Mouse (Mus musculus): Measurements from ENCODE around the gene Gucy2g. TPM values are rescaled to one million over a fixed set of nuclear protein-coding genes. Genes with fewer than 3 reads are reported as not detected.

Gene Gucy2g
- 0.88 and 1.1 TPM in 2 replicates for polyA plus RNA-seq (2012; rRNA removed)

GRCm38 (mm10) chr19:55241186-55241645 is at the start of gene Gucy2g:
Gucy2g (minus strand) TSS chr19:55241236.
- Histone ChIP-seq H3K4me3 (ENCODE audit: insufficient read depth, low read depth, low read length) (no peak within 1 kb of the TSS), H3K27me3 (replicated peaks; ENCODE audit: control insufficient read depth, insufficient read depth, low read length) (no peaks in the 10 kb centered on the region), H3K4me1 (ENCODE audit: control insufficient read depth, insufficient read depth, low read length) (peaks cover 4% of the 10 kb centered on the region; the same call in 1 of the 2 replicates), H3K27ac (ENCODE audit: insufficient read depth, low read depth, low read length) (no peak within 1 kb of the TSS), H3K36me3 (ENCODE audit: control insufficient read depth, insufficient read depth, low read length) (no peaks in the 10 kb centered on the region)
- TF ChIP-seq POLR2A (IDR thresholded peaks at IDR 0.05; ENCODE audit: low read depth, low read length) (no peak), CTCF (conservative IDR thresholded peaks at IDR 0.05; ENCODE audit: insufficient read depth, insufficient read length, low read depth, low read length) (no peak)
- DNase-seq = no peak
- 88% methylated on average over 6 of the region's 6 CpGs for WGBS

- DNase-seq = no peak
- no peaks in the 10 kb centered on the region for H3K27me3 ChIP-seq (replicated peaks; ENCODE audit: control insufficient read depth, insufficient read depth, low read length)
- no peak overlapping the region for H3K4me3 ChIP-seq (ENCODE audit: insufficient read depth, low read depth, low read length)
- peaks cover 4% of the 10 kb centered on the region; the same call in 1 of the 2 replicates for H3K36me3 ChIP-seq (ENCODE audit: control insufficient read depth, insufficient read depth, low read length)
- H3K4me1 ChIP-seq (ENCODE audit: control insufficient read depth, insufficient read depth, low read length) = no peaks in the 10 kb centered on the region
- H3K27ac ChIP-seq (ENCODE audit: insufficient read depth, low read depth, low read length) = no peak overlapping the region
- no peak for TF ChIP-seq CTCF (conservative IDR thresholded peaks at IDR 0.05; ENCODE audit: insufficient read depth, insufficient read length, low read depth, low read length)
- TF ChIP-seq POLR2A (IDR thresholded peaks at IDR 0.05; ENCODE audit: low read depth, low read length) = no peak
Measured at GRCm38 (mm10) chr19:55288974-55289373, 47.9 kb upstream of the Gucy2g start.

GRCm38 (mm10) chr19:55286034-55286433 is 45.0 kb upstream of the Gucy2g start:
- H3K4me1 ChIP-seq (ENCODE audit: control insufficient read depth, insufficient read depth, low read length) = no peaks in the 10 kb centered on the region
- TF ChIP-seq POLR2A (IDR thresholded peaks at IDR 0.05; ENCODE audit: low read depth, low read length) = no peak
- TF ChIP-seq CTCF (conservative IDR thresholded peaks at IDR 0.05; ENCODE audit: insufficient read depth, insufficient read length, low read depth, low read length) = no peak
- no peak overlapping the region for H3K27ac ChIP-seq (ENCODE audit: insufficient read depth, low read depth, low read length)
- peaks cover 6% of the 10 kb centered on the region for H3K36me3 ChIP-seq (ENCODE audit: control insufficient read depth, insufficient read depth, low read length)
- H3K4me3 ChIP-seq (ENCODE audit: insufficient read depth, low read depth, low read length) = no peak overlapping the region
- DNase-seq = no peak
- WGBS = 85% methylated on average over 4 of the region's 4 CpGs
- H3K27me3 ChIP-seq (replicated peaks; ENCODE audit: control insufficient read depth, insufficient read depth, low read length) = no peaks in the 10 kb centered on the region

GRCm38 (mm10) chr19:55284093-55284492 is 43.1 kb upstream of the Gucy2g start:
- WGBS = 93% methylated on average over 4 of the region's 4 CpGs
- DNase-seq = no peak
- H3K36me3 ChIP-seq (ENCODE audit: control insufficient read depth, insufficient read depth, low read length) = peaks cover 9% of the 10 kb centered on the region
- H3K4me3 ChIP-seq (ENCODE audit: insufficient read depth, low read depth, low read length) = no peak overlapping the region
- TF ChIP-seq CTCF (conservative IDR thresholded peaks at IDR 0.05; ENCODE audit: insufficient read depth, insufficient read length, low read depth, low read length) (no peak), POLR2A (IDR thresholded peaks at IDR 0.05; ENCODE audit: low read depth, low read length) (no peak)
- H3K27ac ChIP-seq (ENCODE audit: insufficient read depth, low read depth, low read length) = no peak overlapping the region
- H3K4me1 ChIP-seq (ENCODE audit: control insufficient read depth, insufficient read depth, low read length) = no peaks in the 10 kb centered on the region
- no peaks in the 10 kb centered on the region for H3K27me3 ChIP-seq (replicated peaks; ENCODE audit: control insufficient read depth, insufficient read depth, low read length)

GRCm38 (mm10) chr19:55276770-55277169 is 35.7 kb upstream of the Gucy2g start:
- DNase-seq = no peak
- Histone ChIP-seq H3K36me3 (ENCODE audit: control insufficient read depth, insufficient read depth, low read length) (peaks cover 4% of the 10 kb centered on the region), H3K4me3 (ENCODE audit: insufficient read depth, low read depth, low read length) (no peak overlapping the region), H3K27ac (ENCODE audit: insufficient read depth, low read depth, low read length) (no peak overlapping the region), H3K27me3 (replicated peaks; ENCODE audit: control insufficient read depth, insufficient read depth, low read length) (no peaks in the 10 kb centered on the region), H3K4me1 (ENCODE audit: control insufficient read depth, insufficient read depth, low read length) (no peaks in the 10 kb centered on the region)
- 70% methylated on average over 3 of the region's 3 CpGs for WGBS
- TF ChIP-seq POLR2A (IDR thresholded peaks at IDR 0.05; ENCODE audit: low read depth, low read length) (no peak), CTCF (conservative IDR thresholded peaks at IDR 0.05; ENCODE audit: insufficient read depth, insufficient read length, low read depth, low read length) (no peak)

- no peaks in the 10 kb centered on the region for H3K4me1 ChIP-seq (ENCODE audit: control insufficient read depth, insufficient read depth, low read length)
- no peak for TF ChIP-seq POLR2A (IDR thresholded peaks at IDR 0.05; ENCODE audit: low read depth, low read length)
- TF ChIP-seq CTCF (conservative IDR thresholded peaks at IDR 0.05; ENCODE audit: insufficient read depth, insufficient read length, low read depth, low read length) = no peak
- H3K27ac ChIP-seq (ENCODE audit: insufficient read depth, low read depth, low read length) = no peak overlapping the region
- H3K36me3 ChIP-seq (ENCODE audit: control insufficient read depth, insufficient read depth, low read length) = peaks cover 4% of the 10 kb centered on the region
- H3K4me3 ChIP-seq (ENCODE audit: insufficient read depth, low read depth, low read length) = no peak overlapping the region
- WGBS = 93% methylated on average over 4 of the region's 4 CpGs
- DNase-seq = no peak
- no peaks in the 10 kb centered on the region for H3K27me3 ChIP-seq (replicated peaks; ENCODE audit: control insufficient read depth, insufficient read depth, low read length)
Measured at GRCm38 (mm10) chr19:55276100-55276499, 35.1 kb upstream of the Gucy2g start.

- DNase-seq = no peak
- WGBS = 90% methylated on average over 6 of the region's 6 CpGs
Measured at GRCm38 (mm10) chr19:55273340-55273739, 32.3 kb upstream of the Gucy2g start.

More at GRCm38 (mm10) chr19:55273340-55273739, 32.3 kb upstream of the Gucy2g start:
- Histone ChIP-seq H3K4me3 (ENCODE audit: insufficient read depth, low read depth, low read length) (no peak overlapping the region), H3K36me3 (ENCODE audit: control insufficient read depth, insufficient read depth, low read length) (peaks cover 1% of the 10 kb centered on the region), H3K4me1 (ENCODE audit: control insufficient read depth, insufficient read depth, low read length) (peaks cover 12% of the 10 kb centered on the region; the same call in 1 of the 2 replicates), H3K27ac (ENCODE audit: insufficient read depth, low read depth, low read length) (no peak overlapping the region), H3K27me3 (replicated peaks; ENCODE audit: control insufficient read depth, insufficient read depth, low read length) (no peaks in the 10 kb centered on the region)
- no peak for TF ChIP-seq POLR2A (IDR thresholded peaks at IDR 0.05; ENCODE audit: low read depth, low read length)
- TF ChIP-seq CTCF (conservative IDR thresholded peaks at IDR 0.05; ENCODE audit: insufficient read depth, insufficient read length, low read depth, low read length) = no peak
